In the genomic region with DNA sequence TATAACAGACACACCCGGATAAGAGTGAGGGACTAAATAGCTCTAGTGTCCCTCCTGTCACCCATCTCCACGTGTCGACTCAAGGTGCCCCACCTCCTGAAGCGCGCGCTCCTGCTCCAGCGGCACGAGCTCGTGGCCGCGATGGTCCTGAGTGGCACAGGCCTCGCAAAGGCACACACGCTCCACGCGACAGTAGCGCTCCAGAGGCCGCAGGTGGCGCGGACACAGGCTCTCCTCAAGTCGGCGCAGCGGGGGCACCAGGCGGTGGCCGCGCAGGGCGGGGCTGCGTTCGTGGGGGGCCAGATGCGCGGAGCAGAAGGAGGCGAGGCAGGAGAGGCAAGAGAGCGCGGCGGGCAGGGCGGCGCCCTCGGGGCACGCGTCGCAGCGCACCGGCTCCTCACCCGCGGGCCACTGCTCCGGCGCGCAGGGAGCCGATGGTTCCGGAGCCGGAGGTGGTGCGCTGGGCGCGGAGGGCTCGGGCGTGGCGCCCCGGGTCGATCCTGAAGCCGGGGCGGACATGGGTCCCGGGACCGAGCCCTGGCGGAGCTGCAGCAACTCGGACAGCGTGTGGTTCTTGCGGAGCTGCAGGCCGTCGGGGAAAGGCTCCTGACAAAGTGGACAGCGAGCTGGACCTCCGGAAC, we compare ENCODE assay signal across 8 mouse cellular contexts. TPM values are rescaled to one million over a fixed set of nuclear protein-coding genes. Genes with fewer than 3 reads are reported as not detected.
DNase-seq lines count a peak whose midpoint lies in the region; ATAC-seq and TF ChIP-seq lines count a peak whose summit lies in the region.

No protein-coding gene starts in this region.

- peak overlapping the region; percentile 50 for H3K4me3 ChIP-seq in erythroblast, embryonic 14.5 days (replicated peaks)
- peak overlapping the region; percentile 45 for H3K4me3 ChIP-seq in hindbrain, embryonic 10.5 days
- H3K4me3 ChIP-seq in limb, embryonic 13.5 days, result peak overlapping the region; percentile 52
- H3K4me3 ChIP-seq in myocyte, result peak overlapping the region; percentile 78

- H3K4me1 ChIP-seq in erythroblast, embryonic 14.5 days (ENCODE audit: control insufficient read depth), result peaks cover 41% of the 10 kb centered on the region
- H3K4me1 ChIP-seq in hindbrain, embryonic 10.5 days (replicated peaks), result peaks cover 55% of the 10 kb centered on the region
- peaks cover 59% of the 10 kb centered on the region for H3K4me1 ChIP-seq in limb, embryonic 13.5 days

- peaks cover 63% of the 10 kb centered on the region for H3K27me3 ChIP-seq in erythroblast, embryonic 14.5 days (ENCODE audit: control insufficient read depth)
- H3K27me3 ChIP-seq in hindbrain, embryonic 10.5 days (ENCODE audit: insufficient read depth, poor library complexity, severe bottlenecking), result peaks cover 76% of the 10 kb centered on the region
- peaks cover 73% of the 10 kb centered on the region for H3K27me3 ChIP-seq in limb, embryonic 13.5 days
- H3K27me3 ChIP-seq in myocyte (ENCODE audit: control insufficient read depth, insufficient read depth, insufficient read length), result no peaks in the 10 kb centered on the region

- peaks cover 11% of the 10 kb centered on the region for H3K79me2 ChIP-seq in myocyte (ENCODE audit: control insufficient read depth, insufficient read depth)

- peak overlapping the region; percentile 72 for H3K4me2 ChIP-seq in limb, embryonic 13.5 days (replicated peaks)
- peak overlapping the region; percentile 92 for H3K4me2 ChIP-seq in myocyte (ENCODE audit: low read depth)

- H3K9ac ChIP-seq in limb, embryonic 13.5 days, result peak overlapping the region; percentile 73

- H3K36me3 ChIP-seq in erythroblast, embryonic 14.5 days (ENCODE audit: control insufficient read depth), result no peaks in the 10 kb centered on the region
- H3K36me3 ChIP-seq in hindbrain, embryonic 10.5 days, result no peaks in the 10 kb centered on the region
- no peaks in the 10 kb centered on the region for H3K36me3 ChIP-seq in limb, embryonic 13.5 days
- no peaks in the 10 kb centered on the region for H3K36me3 ChIP-seq in myocyte (ENCODE audit: control insufficient read depth, insufficient read depth)

- ATAC-seq in erythroblast, adult 5-6 weeks (replicated peaks; ENCODE audit: low FRiP score, poor library complexity, severe bottlenecking), result no peak
- ATAC-seq in common myeloid progenitor, adult 5-6 weeks (replicated peaks; ENCODE audit: low read depth, poor library complexity, severe bottlenecking), result peak; percentile 37; the same call in 1 of the 2 replicates
- no peak for ATAC-seq in limb, embryonic 13.5 days (ENCODE audit: low FRiP score, low read depth)

- 2% methylated on average over 70 of the region's 70 CpGs for WGBS in hindbrain, embryonic 10.5 days
- 2% methylated on average over 69 of the region's 70 CpGs for WGBS in limb, embryonic 13.5 days

- H3K27ac ChIP-seq in hindbrain, embryonic 10.5 days, result peak overlapping the region; percentile 68
- H3K27ac ChIP-seq in limb, embryonic 13.5 days, result peak overlapping the region; percentile 15; the same call in 1 of the 2 replicates

- TF ChIP-seq POLR2A in myocyte (IDR thresholded peaks at IDR 0.05; ENCODE audit: insufficient read length, low read depth), result peak; percentile 71

- peak overlapping the region; percentile 66 for H3ac ChIP-seq in myocyte (ENCODE audit: control insufficient read depth, insufficient read length)

- peak; percentile 42 for DNase-seq in hindbrain, embryonic 10.5 days (ENCODE audit: low spot score)
- DNase-seq in urinary bladder, postnatal 10 days (ENCODE audit: low spot score), result no peak
- no peak for DNase-seq in thymus, postnatal 10 days (ENCODE audit: low spot score in 2 of 2)

- H3K9me3 ChIP-seq in erythroblast, embryonic 14.5 days (ENCODE audit: control insufficient read depth, low read length), result peaks cover 6% of the 10 kb centered on the region; the same call in 1 of the 2 replicates
- H3K9me3 ChIP-seq in hindbrain, embryonic 10.5 days, result no peaks in the 10 kb centered on the region
- H3K9me3 ChIP-seq in limb, embryonic 13.5 days, result no peaks in the 10 kb centered on the region

TF ChIP-seq in myocyte, 11 proteins besides CTCF, POLR2A, EP300 and RAD21:
- TF ChIP-seq MYOD1 (IDR thresholded peaks at IDR 0.05; ENCODE audit: control insufficient read depth in 1 of 3, insufficient read length in 2 of 3, low read depth in 2 of 3) (peak in 2 of 3 experiments; percentile 41 to 73), USF1 (IDR thresholded peaks at IDR 0.05; ENCODE audit: low read depth) (no peak), TCF12 (IDR thresholded peaks at IDR 0.05; ENCODE audit: insufficient read depth, poor library complexity, severe bottlenecking) (no peak), E2F4 (IDR thresholded peaks at IDR 0.05; ENCODE audit: insufficient read depth) (no peak), REST (IDR thresholded peaks at IDR 0.05; ENCODE audit: insufficient read depth, insufficient read length) (no peak), SRF (IDR thresholded peaks at IDR 0.05; ENCODE audit: control insufficient read depth, insufficient read length, low read depth) (no peak), CEBPB (IDR thresholded peaks at IDR 0.05; ENCODE audit: insufficient read depth, poor library complexity, severe bottlenecking) (no peak), TCF3 (IDR thresholded peaks at IDR 0.05; ENCODE audit: insufficient read length, low read depth) (no peak), MAX (IDR thresholded peaks at IDR 0.05; ENCODE audit: low read depth) (peak; percentile 53), POLR2AphosphoS2 (IDR thresholded peaks at IDR 0.05; ENCODE audit: insufficient read length, low read depth) (peak; percentile 83), MYOG (IDR thresholded peaks at IDR 0.05; ENCODE audit: control insufficient read depth in 1 of 3, insufficient read depth in 1 of 3, insufficient read length in 2 of 3, low read depth in 2 of 3) (peak in 2 of 3 experiments; percentile 53 to 84)

RNA-seq across cellular contexts. Expression of a gene that starts 17.4 kb away (rescaled TPM):
- 0.10 and 0.17 TPM in 2 replicates for polyA plus RNA-seq in erythroblast, embryonic 14.5 days (2012)
- total RNA-seq in erythroblast, adult 5-6 weeks (2015; ENCODE audit: low replicate concordance), result 1.0 and 2.5 TPM in 2 replicates
- 1.3 TPM in 1 of 2 replicates, not detected in the other for total RNA-seq in erythroblast, adult 5-6 weeks (2017; ENCODE audit: low replicate concordance)
- 5.8 and 11.3 TPM in 2 replicates for total RNA-seq in common myeloid progenitor, adult 5-6 weeks (2017)
- polyA plus RNA-seq in hindbrain, embryonic 10.5 days (2016; fragmentation: Nextera tagmentation; extraction: Ambion mirVana), result 3.1 and 4.3 TPM in 2 replicates
- 15.7 and 15.9 TPM in 2 replicates for polyA plus RNA-seq in limb, embryonic 13.5 days (2015; fragmentation: Nextera tagmentation; extraction: Ambion mirVana)
- polyA plus RNA-seq in myocyte (2012; fragmentation: generic; extraction: Trizol), result 101 TPM

RNA-seq across cellular contexts. Expression of a gene that starts 21.4 kb away (rescaled TPM):
- 0.04 and 0.08 TPM in 2 replicates for polyA plus RNA-seq in erythroblast, embryonic 14.5 days (2012)
- 0.38 and 2.3 TPM in 2 replicates for total RNA-seq in erythroblast, adult 5-6 weeks (2015; ENCODE audit: low replicate concordance)
- total RNA-seq in erythroblast, adult 5-6 weeks (2017; ENCODE audit: low replicate concordance), result 0.28 and 3.3 TPM in 2 replicates
- 9.9 and 12.5 TPM in 2 replicates for total RNA-seq in common myeloid progenitor, adult 5-6 weeks (2017)
- 1.8 and 2.0 TPM in 2 replicates for polyA plus RNA-seq in hindbrain, embryonic 10.5 days (2016; fragmentation: Nextera tagmentation; extraction: Ambion mirVana)
- 2.3 and 3.2 TPM in 2 replicates for polyA plus RNA-seq in limb, embryonic 13.5 days (2015; fragmentation: Nextera tagmentation; extraction: Ambion mirVana)
- polyA plus RNA-seq in myocyte (2012; fragmentation: generic; extraction: Trizol), result 1.9 TPM

RNA-seq across cellular contexts. Expression of a gene that starts 22.8 kb away (rescaled TPM):
- 142 and 153 TPM in 2 replicates for polyA plus RNA-seq in erythroblast, embryonic 14.5 days (2012)
- 105 and 125 TPM in 2 replicates for total RNA-seq in erythroblast, adult 5-6 weeks (2015; ENCODE audit: low replicate concordance)
- total RNA-seq in erythroblast, adult 5-6 weeks (2017; ENCODE audit: low replicate concordance), result 58.0 and 68.8 TPM in 2 replicates
- 26.2 and 32.7 TPM in 2 replicates for total RNA-seq in common myeloid progenitor, adult 5-6 weeks (2017)
- 98.1 and 128 TPM in 2 replicates for polyA plus RNA-seq in hindbrain, embryonic 10.5 days (2016; fragmentation: Nextera tagmentation; extraction: Ambion mirVana)
- polyA plus RNA-seq in limb, embryonic 13.5 days (2015; fragmentation: Nextera tagmentation; extraction: Ambion mirVana), result 43.1 and 47.9 TPM in 2 replicates
- polyA plus RNA-seq in myocyte (2012; fragmentation: generic; extraction: Trizol), result 156 TPM

RNA-seq across cellular contexts. Expression of a gene that starts 29.1 kb away (rescaled TPM):
- polyA plus RNA-seq in erythroblast, embryonic 14.5 days (2012), result 7.7 and 8.4 TPM in 2 replicates
- total RNA-seq in erythroblast, adult 5-6 weeks (2015; ENCODE audit: low replicate concordance), result 10.0 and 19.8 TPM in 2 replicates
- total RNA-seq in erythroblast, adult 5-6 weeks (2017; ENCODE audit: low replicate concordance), result 5.2 and 6.7 TPM in 2 replicates
- 38.7 and 40.5 TPM in 2 replicates for total RNA-seq in common myeloid progenitor, adult 5-6 weeks (2017)
- 108 and 114 TPM in 2 replicates for polyA plus RNA-seq in hindbrain, embryonic 10.5 days (2016; fragmentation: Nextera tagmentation; extraction: Ambion mirVana)
- 86.0 and 86.3 TPM in 2 replicates for polyA plus RNA-seq in limb, embryonic 13.5 days (2015; fragmentation: Nextera tagmentation; extraction: Ambion mirVana)
- polyA plus RNA-seq in myocyte (2012; fragmentation: generic; extraction: Trizol), result 141 TPM

RNA-seq across cellular contexts. Expression of a gene that starts 31.8 kb away (rescaled TPM):
- polyA plus RNA-seq in erythroblast, embryonic 14.5 days (2012), result 14.5 and 18.2 TPM in 2 replicates
- total RNA-seq in erythroblast, adult 5-6 weeks (2015; ENCODE audit: low replicate concordance), result 4.2 and 4.8 TPM in 2 replicates
- 4.3 and 7.0 TPM in 2 replicates for total RNA-seq in erythroblast, adult 5-6 weeks (2017; ENCODE audit: low replicate concordance)
- total RNA-seq in common myeloid progenitor, adult 5-6 weeks (2017), result 29.7 and 29.9 TPM in 2 replicates
- polyA plus RNA-seq in hindbrain, embryonic 10.5 days (2016; fragmentation: Nextera tagmentation; extraction: Ambion mirVana), result 3.1 and 4.5 TPM in 2 replicates
- polyA plus RNA-seq in limb, embryonic 13.5 days (2015; fragmentation: Nextera tagmentation; extraction: Ambion mirVana), result 2.1 and 2.4 TPM in 2 replicates
- 9.1 TPM for polyA plus RNA-seq in myocyte (2012; fragmentation: generic; extraction: Trizol)
